Mouse (Mus musculus) stomach, embryonic 15.5 days (tissue): ENCODE data around the gene Chtf18. TPM values are rescaled to one million over a fixed set of nuclear protein-coding genes. Genes with fewer than 3 reads are reported as not detected.

Source experiments
- ATAC-seq: fragments of 200-750 bp; cut with Nextera tagmentation; 2 replicates; pipeline ENCODE4 v1.8.0; 2017; ENCODE audit warnings: low read depth, moderate number of reproducible peaks, moderate TSS enrichment; ENCODE audit not compliant: insufficient read depth, low FRiP score
- H3K27ac ChIP-seq: fragments of 300-500 bp; sonication (generic); 2 replicates; pipeline ENCODE4 v1.5.1; 2015; ENCODE audit warnings: mild to moderate bottlenecking, inconsistent platforms
- H3K27me3 ChIP-seq: fragments of 300-500 bp; sonication (generic); replicated peaks from 2 replicates; pipeline ENCODE4 v1.6.1; 2015; ENCODE audit warnings: inconsistent platforms
- H3K36me3 ChIP-seq: fragments of 300-500 bp; sonication (generic); 2 replicates; pipeline ENCODE4 v1.6.1; 2015; ENCODE audit warnings: inconsistent platforms
- H3K4me1 ChIP-seq: fragments of 300-500 bp; sonication (generic); 2 replicates; pipeline ENCODE4 v1.6.1; 2015; ENCODE audit warnings: inconsistent platforms
- H3K4me2 ChIP-seq: fragments of 300-500 bp; sonication (generic); 2 replicates; pipeline ENCODE4 v1.6.1; 2015; ENCODE audit warnings: mild to moderate bottlenecking, inconsistent platforms
- H3K4me3 ChIP-seq: fragments of 300-500 bp; sonication (generic); replicated peaks from 2 replicates; pipeline ENCODE4 v1.5.1; 2015; ENCODE audit warnings: inconsistent platforms
- H3K9ac ChIP-seq: fragments of 300-500 bp; sonication (generic); 2 replicates; pipeline ENCODE4 v1.6.1; 2015; ENCODE audit warnings: inconsistent platforms
- H3K9me3 ChIP-seq: fragments of 300-500 bp; sonication (generic); 2 replicates; pipeline ENCODE4 v1.6.1; 2016; ENCODE audit warnings: inconsistent platforms
- WGBS: fragments of 180-500 bp; shearing (Covaris S2); methylation state at CpG from one replicate; pipeline ENCODE4 v1.1.7; 2015; 5-methylcytosine and 5-hydroxymethylcytosine counted together
- polyA plus RNA-seq: library from polyadenylated mRNA; unstranded; fragments of >200 nt; fragmentation: Nextera tagmentation; extraction: Ambion mirVana; gene quantifications from 2 replicates; pipeline ENCODE4 v1.2.1, GENCODE M21; 2015

The Chtf18 gene
- polyA plus RNA-seq, 1 experiment from 2014 or later: 23.4 TPM

GRCm38 (mm10) chr17:25732082-25732481 is 4.9 kb upstream of the Chtf18 start:
- H3K4me2 ChIP-seq: no peak overlapping the region
- H3K4me3 ChIP-seq: no peak overlapping the region
- no peak overlapping the region for H3K9ac ChIP-seq
- H3K4me1 ChIP-seq: peaks cover 9% of the 10 kb centered on the region
- H3K27ac ChIP-seq: no peak overlapping the region
- no peak for ATAC-seq
- no peaks in the 10 kb centered on the region for H3K36me3 ChIP-seq
- H3K9me3 ChIP-seq: no peaks in the 10 kb centered on the region
- 15% methylated on average over 2 of the region's 2 CpGs for WGBS
- H3K27me3 ChIP-seq: no peaks in the 10 kb centered on the region

- peak overlapping the region; percentile 28; the same call in 1 of the 2 replicates for H3K27ac ChIP-seq
- H3K9me3 ChIP-seq: no peaks in the 10 kb centered on the region
- H3K36me3 ChIP-seq: peaks cover 7% of the 10 kb centered on the region; the same call in 1 of the 2 replicates
- peaks cover 24% of the 10 kb centered on the region for H3K4me1 ChIP-seq
- peak overlapping the region; percentile 69 for H3K9ac ChIP-seq
- 18% methylated on average over 4 of the region's 4 CpGs for WGBS
- no peak for ATAC-seq
- no peaks in the 10 kb centered on the region for H3K27me3 ChIP-seq
- H3K4me2 ChIP-seq: peak overlapping the region; percentile 90
- H3K4me3 ChIP-seq: peak overlapping the region; percentile 69
Measured at GRCm38 (mm10) chr17:25728009-25728270, 721 bp upstream of the Chtf18 start.

- no peak for ATAC-seq
- H3K4me2 ChIP-seq: no peak overlapping the region
- no peak overlapping the region for H3K9ac ChIP-seq
- H3K27ac ChIP-seq: no peak overlapping the region
- H3K4me3 ChIP-seq: no peak overlapping the region
- H3K4me1 ChIP-seq: peaks cover 24% of the 10 kb centered on the region
- H3K36me3 ChIP-seq: peaks cover 7% of the 10 kb centered on the region
- WGBS: 87% methylated on average over 6 of the region's 6 CpGs
- no peaks in the 10 kb centered on the region for H3K9me3 ChIP-seq
- no peaks in the 10 kb centered on the region for H3K27me3 ChIP-seq
Measured at GRCm38 (mm10) chr17:25725264-25725663, 2.0 kb downstream of the Chtf18 start.

DNA sequence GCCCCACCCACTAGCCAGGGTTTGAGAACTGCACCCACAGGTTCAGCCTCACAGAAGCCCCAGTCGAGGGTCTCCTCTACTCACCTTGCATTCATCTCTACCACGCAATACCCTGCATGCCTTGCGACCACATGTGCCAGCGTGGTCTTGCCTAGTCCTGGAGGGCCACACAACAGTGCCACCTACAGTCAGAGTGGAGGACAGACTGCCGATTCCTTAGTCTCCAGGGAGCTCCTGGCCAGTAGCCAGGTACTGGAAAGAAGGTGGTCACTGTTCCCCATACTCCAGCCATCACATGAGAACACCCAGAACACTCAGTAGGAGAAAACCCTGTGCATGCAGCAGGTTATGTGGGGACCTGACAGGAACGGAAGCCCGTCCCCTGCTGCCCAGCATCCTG is 3.3 kb downstream of the Chtf18 start:
- ATAC-seq: no peak
- WGBS: 84% methylated on average over 7 of the region's 7 CpGs
- peaks cover 7% of the 10 kb centered on the region for H3K36me3 ChIP-seq
- H3K27ac ChIP-seq: no peak overlapping the region
- H3K4me2 ChIP-seq: no peak overlapping the region
- no peaks in the 10 kb centered on the region for H3K27me3 ChIP-seq
- H3K9ac ChIP-seq: no peak overlapping the region
- H3K9me3 ChIP-seq: no peaks in the 10 kb centered on the region
- peaks cover 24% of the 10 kb centered on the region for H3K4me1 ChIP-seq
- no peak overlapping the region for H3K4me3 ChIP-seq

- H3K9ac ChIP-seq: no peak overlapping the region
- H3K4me1 ChIP-seq: peaks cover 21% of the 10 kb centered on the region
- H3K27ac ChIP-seq: no peak overlapping the region
- H3K4me2 ChIP-seq: no peak overlapping the region
- no peaks in the 10 kb centered on the region for H3K9me3 ChIP-seq
- peaks cover 7% of the 10 kb centered on the region for H3K36me3 ChIP-seq
- no peak for ATAC-seq
- H3K4me3 ChIP-seq: no peak overlapping the region
- 97% methylated on average over 19 of the region's 19 CpGs for WGBS
- H3K27me3 ChIP-seq: no peaks in the 10 kb centered on the region
Measured at GRCm38 (mm10) chr17:25723470-25723869, 3.7 kb downstream of the Chtf18 start.

DNA sequence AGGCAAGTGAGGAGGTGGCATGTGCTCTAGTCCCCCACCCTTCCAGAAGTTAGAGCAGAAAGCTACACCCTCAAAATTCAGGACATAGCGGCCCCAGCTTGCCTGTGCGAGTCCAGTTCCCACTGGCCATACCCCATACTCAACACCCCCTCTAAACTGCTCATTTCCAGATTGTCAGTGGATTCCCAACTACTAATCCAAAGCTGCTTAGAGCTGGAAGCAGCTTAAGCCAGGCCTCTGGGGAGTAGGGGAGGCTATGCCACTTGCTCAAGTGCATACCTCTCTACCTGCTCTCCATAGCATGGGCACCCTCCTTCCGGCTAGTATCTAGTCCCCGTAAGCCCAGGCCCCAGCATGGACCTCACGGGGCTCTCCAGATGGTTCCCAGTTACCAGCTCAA is 5.7 kb downstream of the Chtf18 start:
- 91% methylated on average over 5 of the region's 5 CpGs for WGBS

GRCm38 (mm10) chr17:25717691-25718090 is 9.5 kb downstream of the Chtf18 start:
- Histone ChIP-seq H3K27me3 (peaks cover 24% of the 10 kb centered on the region), H3K4me3 (peak overlapping the region; percentile 41), H3K4me2 (peak overlapping the region; percentile 86), H3K4me1 (peaks cover 16% of the 10 kb centered on the region), H3K36me3 (no peaks in the 10 kb centered on the region; the same call in 1 of the 2 replicates), H3K27ac (no peak overlapping the region), H3K9me3 (no peaks in the 10 kb centered on the region), H3K9ac (no peak overlapping the region)
- ATAC-seq: no peak
- WGBS: 12% methylated on average over 6 of the region's 6 CpGs

More for the DNA sequence above, 5.7 kb downstream of the Chtf18 start:
- no peak for ATAC-seq
- Histone ChIP-seq H3K27ac (no peak overlapping the region), H3K4me2 (no peak overlapping the region), H3K9ac (no peak overlapping the region), H3K36me3 (peaks cover 7% of the 10 kb centered on the region), H3K4me3 (no peak overlapping the region), H3K4me1 (peaks cover 24% of the 10 kb centered on the region), H3K27me3 (peaks cover 16% of the 10 kb centered on the region), H3K9me3 (no peaks in the 10 kb centered on the region)

DNA sequence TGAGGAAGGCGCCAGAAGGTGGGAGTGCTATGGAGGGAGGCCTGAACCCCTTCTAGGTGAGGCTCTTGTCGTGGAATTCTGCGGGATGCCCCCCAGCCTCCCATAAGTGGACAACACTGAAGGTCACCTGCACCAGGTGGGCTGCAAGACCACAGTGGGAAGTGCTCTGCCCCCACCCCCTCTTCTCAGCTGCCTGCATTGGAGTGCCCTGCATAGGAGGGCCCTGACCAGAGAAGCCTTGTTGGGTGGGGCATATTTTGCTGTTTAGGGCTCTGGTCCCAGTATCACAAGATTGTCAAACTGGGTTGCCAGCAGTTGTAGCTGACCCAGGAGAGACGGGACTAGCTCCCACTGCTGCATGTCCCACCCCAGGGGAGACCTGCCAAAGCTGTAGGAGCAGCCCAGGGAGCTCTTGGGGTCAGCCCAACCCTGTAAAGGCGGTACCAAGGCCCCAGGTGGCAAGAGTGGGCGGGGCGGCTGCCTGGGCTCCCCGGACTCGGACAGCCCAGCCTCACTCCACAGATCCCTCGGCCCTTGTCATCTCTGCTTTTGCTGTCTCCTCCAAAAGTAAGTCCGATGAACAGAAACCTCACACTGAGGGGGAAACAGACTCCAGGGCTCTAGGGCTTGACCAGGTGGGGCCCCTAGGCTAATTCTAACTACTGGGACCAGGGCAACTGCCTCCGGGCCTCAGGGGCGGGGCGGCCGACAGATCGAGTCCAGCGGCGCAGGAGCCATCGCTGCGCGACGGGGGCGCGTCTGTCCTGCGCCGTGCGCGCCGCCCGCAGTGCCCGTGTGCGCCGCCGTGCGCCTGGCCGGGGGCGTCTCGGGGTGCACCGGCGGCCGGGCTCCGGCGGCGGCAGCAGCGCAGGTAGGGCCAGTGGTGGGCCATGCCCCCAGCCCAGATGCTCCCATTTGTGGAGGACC is 10.2 kb downstream of the Chtf18 start, which contains the start of gene Gng13:
Gene Gng13, plus strand, starts transcription at position 461 of the 927 bp plus-strand sequence.
- WGBS: 2% methylated on average over 36 of the region's 45 CpGs
- H3K36me3 ChIP-seq: no peaks in the 10 kb centered on the region; the same call in 1 of the 2 replicates
- H3K9me3 ChIP-seq: no peaks in the 10 kb centered on the region
- H3K4me3 ChIP-seq: peak within 1 kb of the TSS; percentile 41
- no peak within 1 kb of the TSS for H3K9ac ChIP-seq
- H3K27me3 ChIP-seq: peaks cover 24% of the 10 kb centered on the region
- H3K27ac ChIP-seq: no peak within 1 kb of the TSS
- ATAC-seq: no peak
- H3K4me2 ChIP-seq: peak within 1 kb of the TSS; percentile 86
- H3K4me1 ChIP-seq: peaks cover 16% of the 10 kb centered on the region

- Histone ChIP-seq H3K27me3 (peaks cover 24% of the 10 kb centered on the region), H3K27ac (no peak overlapping the region), H3K36me3 (no peaks in the 10 kb centered on the region; the same call in 1 of the 2 replicates), H3K9me3 (no peaks in the 10 kb centered on the region), H3K9ac (no peak overlapping the region), H3K4me1 (peaks cover 16% of the 10 kb centered on the region), H3K4me2 (no peak overlapping the region), H3K4me3 (no peak overlapping the region)
- 6% methylated on average over 6 of the region's 6 CpGs for WGBS
- no peak for ATAC-seq
Measured at GRCm38 (mm10) chr17:25716130-25716529, 11.1 kb downstream of the Chtf18 start.

DNA sequence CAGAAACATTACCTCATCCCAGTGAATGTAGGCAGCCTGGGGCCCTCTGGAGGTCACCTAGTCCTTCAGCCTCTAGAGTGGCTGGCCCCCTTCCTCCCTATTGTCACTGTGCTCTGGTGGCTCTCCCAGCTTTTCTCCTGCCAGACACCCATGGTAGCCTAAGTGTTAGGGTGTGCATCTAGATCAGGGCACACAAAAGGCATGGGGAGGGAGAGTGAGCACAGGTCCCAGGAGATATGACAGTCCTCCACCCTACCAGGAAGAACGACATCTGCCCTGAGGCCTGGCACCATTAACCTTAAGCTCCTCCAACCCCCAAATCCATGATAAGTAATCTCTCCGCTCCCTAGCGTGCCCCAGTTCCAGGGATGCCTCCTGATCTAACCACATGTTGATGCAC is 11.6 kb downstream of the Chtf18 start:
- no peaks in the 10 kb centered on the region; the same call in 1 of the 2 replicates for H3K36me3 ChIP-seq
- H3K27ac ChIP-seq: no peak overlapping the region
- no peak overlapping the region for H3K4me2 ChIP-seq
- ATAC-seq: no peak
- H3K4me3 ChIP-seq: no peak overlapping the region
- H3K27me3 ChIP-seq: peaks cover 24% of the 10 kb centered on the region
- H3K9me3 ChIP-seq: no peaks in the 10 kb centered on the region
- peaks cover 16% of the 10 kb centered on the region for H3K4me1 ChIP-seq
- H3K9ac ChIP-seq: no peak overlapping the region
- 58% methylated on average over 3 of the region's 3 CpGs for WGBS

DNA sequence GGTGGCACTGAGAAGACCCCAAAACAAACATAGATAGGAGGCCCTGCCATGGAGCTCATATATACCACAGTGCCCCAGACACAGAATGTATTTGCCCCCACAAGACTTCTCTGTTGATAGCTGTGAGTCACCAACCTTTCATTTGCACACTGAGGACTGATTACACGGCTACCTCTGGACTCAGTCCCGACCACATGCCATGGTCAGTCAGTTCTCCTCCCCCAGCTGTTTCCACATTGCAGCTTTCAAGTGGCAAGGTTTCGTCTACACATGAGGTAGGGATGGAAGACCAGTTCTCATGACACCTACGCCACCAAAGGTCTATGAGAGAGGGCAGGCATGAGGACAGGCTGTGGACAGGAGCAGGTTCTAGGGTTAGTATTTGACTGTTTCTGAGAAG is 16.1 kb downstream of the Chtf18 start:
- Histone ChIP-seq H3K9ac (no peak overlapping the region), H3K36me3 (no peaks in the 10 kb centered on the region), H3K4me2 (no peak overlapping the region), H3K27me3 (peaks cover 5% of the 10 kb centered on the region; the same call in 1 of the 2 replicates), H3K4me1 (no peaks in the 10 kb centered on the region), H3K4me3 (no peak overlapping the region), H3K27ac (no peak overlapping the region), H3K9me3 (no peaks in the 10 kb centered on the region)
- 69% methylated on average over 4 of the region's 4 CpGs for WGBS
- ATAC-seq: no peak

- Histone ChIP-seq H3K27ac (no peak overlapping the region), H3K9me3 (no peaks in the 10 kb centered on the region), H3K4me2 (no peak overlapping the region), H3K36me3 (no peaks in the 10 kb centered on the region), H3K27me3 (no peaks in the 10 kb centered on the region), H3K4me3 (no peak overlapping the region), H3K4me1 (no peaks in the 10 kb centered on the region), H3K9ac (no peak overlapping the region)
- WGBS: 93% methylated on average over 2 of the region's 2 CpGs
- ATAC-seq: no peak
Measured at GRCm38 (mm10) chr17:25709994-25710393, 17.2 kb downstream of the Chtf18 start.
